Mouse (Mus musculus) embryonic fibroblast, embryonic 13.5 days (primary cell): Measurements from ENCODE around the gene Apol11a.

Experiments used
- CTCF ChIP-seq: IDR thresholded peaks from 2 replicates; pipeline ENCODE4 v1.5.1; 2011; ENCODE audit warnings: mild to moderate bottlenecking, control low read depth, low read length, moderate library complexity, borderline replicate concordance; ENCODE audit not compliant: insufficient read depth
- POLR2A ChIP-seq: IDR thresholded peaks from 2 replicates; pipeline ENCODE4 v1.6.1; 2011; ENCODE audit warnings: low read depth, mild to moderate bottlenecking, control low read depth, low read length, moderate library complexity

GRCm38 (mm10) chr15:77533216-77533615 is 25.1 kb downstream of the Apol11a start, which contains the start of gene Apol7c:
- no peak for TF ChIP-seq CTCF
- TF ChIP-seq POLR2A, result no peak
